Comparison of ENCODE assay signal across 11 mouse cellular contexts in genomic region chr19:53184911-53185310, GRCm38 (mm10). TPM values are rescaled to one million over a fixed set of nuclear protein-coding genes. Genes with fewer than 3 reads are reported as not detected.
DNase-seq lines count a peak whose midpoint lies in the region; ATAC-seq and TF ChIP-seq lines count a peak whose summit lies in the region.
"Had no signal": no experiment of that assay in that cellular context is flagged by ENCODE, and none has a peak within 500 bp of the region (broad histone marks: within the 10 kb centered on the region; RNA-seq: fewer than 3 reads in every experiment).

No protein-coding gene starts in this region.

- H3K9me3 ChIP-seq in heart, embryonic 11.5 days (replicated peaks; ENCODE audit: control insufficient read depth, low read length) = no peaks in the 10 kb centered on the region
- no peaks in the 10 kb centered on the region for H3K9me3 ChIP-seq in liver, embryonic 13.5 days (replicated peaks)
- H3K9me3 ChIP-seq: midbrain, embryonic 15.5 days had no signal

- TF ChIP-seq POLR2A in thymus, adult 2 months (IDR thresholded peaks at IDR 0.05; ENCODE audit: control insufficient read depth, extremely low read depth, insufficient read depth, low read length, poor library complexity) = no peak

- no peak overlapping the region for H3K9ac ChIP-seq in heart, embryonic 11.5 days (ENCODE audit: low read depth, low read length)
- H3K9ac ChIP-seq in liver, embryonic 13.5 days = peak overlapping the region; percentile 30; the same call in 1 of the 2 replicates
- H3K9ac ChIP-seq: midbrain, embryonic 15.5 days had no signal

- no peak overlapping the region for H3K4me2 ChIP-seq in heart, embryonic 11.5 days
- peak overlapping the region; percentile 41 for H3K4me2 ChIP-seq in liver, embryonic 13.5 days
- H3K4me2 ChIP-seq: midbrain, embryonic 15.5 days had no signal

- no peak overlapping the region for H3K4me3 ChIP-seq in heart, embryonic 11.5 days (ENCODE audit: low read depth, low read length)
- no peak overlapping the region for H3K4me3 ChIP-seq in thymus, adult 2 months (ENCODE audit: control insufficient read depth, insufficient read depth, low read length)
- no peak overlapping the region for H3K4me3 ChIP-seq in liver, embryonic 13.5 days (replicated peaks)
- H3K4me3 ChIP-seq: midbrain, embryonic 15.5 days had no signal

- H3K27me3 ChIP-seq in heart, embryonic 11.5 days (ENCODE audit: control insufficient read depth, insufficient read depth, low read length) = no peaks in the 10 kb centered on the region
- H3K27me3 ChIP-seq in thymus, adult 2 months (ENCODE audit: control insufficient read depth, insufficient read depth, low read length) = no peaks in the 10 kb centered on the region
- peaks cover 16% of the 10 kb centered on the region; the same call in 1 of the 2 replicates for H3K27me3 ChIP-seq in liver, embryonic 13.5 days
- H3K27me3 ChIP-seq: midbrain, embryonic 15.5 days had no signal

- DNase-seq in heart, adult 8-10 months (ENCODE audit: low spot score) = no peak
- DNase-seq in thymus, adult 2 months = no peak
- DNase-seq in thymus, postnatal 14 days = no peak
- DNase-seq in liver, embryonic 13.5 days = peak; percentile 49
- DNase-seq in retina, embryonic 14.5 days (ENCODE audit: low spot score) = no peak
- no peak for DNase-seq in left cerebral cortex, adult 8-10 months (ENCODE audit: low spot score in 2 of 2)
- no peak for DNase-seq in kidney, postnatal 36 days
- DNase-seq: cerebellum, postnatal 25 days; kidney, adult 11 months had no signal

- ATAC-seq in heart, embryonic 11.5 days (replicated peaks; ENCODE audit: insufficient number of reproducible peaks, low FRiP score, low TSS enrichment) = no peak; the same call in 1 of the 2 replicates
- peak; percentile 69 for ATAC-seq in liver, embryonic 13.5 days (ENCODE audit: low read depth)
- ATAC-seq: midbrain, embryonic 15.5 days had no signal

- no peaks in the 10 kb centered on the region for H3K36me3 ChIP-seq in heart, embryonic 11.5 days (ENCODE audit: control insufficient read depth, insufficient read depth, low read length)
- no peaks in the 10 kb centered on the region for H3K36me3 ChIP-seq in thymus, adult 2 months (ENCODE audit: control insufficient read depth, insufficient read depth, low read length)
- H3K36me3 ChIP-seq in liver, embryonic 13.5 days = no peaks in the 10 kb centered on the region; the same call in 1 of the 2 replicates
- H3K36me3 ChIP-seq: midbrain, embryonic 15.5 days had no signal

- WGBS in heart, embryonic 11.5 days (ENCODE audit: insufficient replicate concordance) = 34% methylated on average over 5 of the region's 5 CpGs
- WGBS in thymus, adult 2 months = 57% methylated on average over 5 of the region's 5 CpGs
- WGBS in liver, embryonic 13.5 days (ENCODE audit: insufficient replicate concordance) = 17% methylated on average over 5 of the region's 5 CpGs

- TF ChIP-seq CTCF in thymus, adult 2 months (IDR thresholded peaks at IDR 0.05; ENCODE audit: borderline replicate concordance, control insufficient read depth, extremely low read depth, insufficient read depth, low read length, poor library complexity) = no peak

- H3K4me1 ChIP-seq in heart, embryonic 11.5 days (ENCODE audit: control insufficient read depth, insufficient read depth, low read length) = peaks cover 80% of the 10 kb centered on the region
- H3K4me1 ChIP-seq in thymus, adult 2 months (replicated peaks; ENCODE audit: control insufficient read depth, insufficient read depth, low read length) = peaks cover 35% of the 10 kb centered on the region
- H3K4me1 ChIP-seq in liver, embryonic 13.5 days (replicated peaks) = peaks cover 92% of the 10 kb centered on the region

- H3K27ac ChIP-seq in heart, embryonic 11.5 days (ENCODE audit: low read depth, low read length) = 0 out of 2 replicates have a peak overlapping the region, but pooled peaks have one; percentile 5
- peak overlapping the region; percentile 87 for H3K27ac ChIP-seq in thymus, adult 2 months (ENCODE audit: control insufficient read depth, insufficient read depth, low read length)
- H3K27ac ChIP-seq in liver, embryonic 13.5 days = peak overlapping the region; percentile 90
- H3K27ac ChIP-seq: midbrain, embryonic 15.5 days had no signal

RNA-seq across cellular contexts. Expression of gene Add3, which starts 44.7 kb away (rescaled TPM):
- 133 and 152 TPM in 2 replicates for polyA plus RNA-seq in heart, embryonic 11.5 days (2014; fragmentation: Nextera tagmentation; extraction: Ambion mirVana)
- total RNA-seq in heart, adult 8-10 months (2022) = 10 to 100 TPM; 35.7 to 51.4 (median 39.9) TPM
- 23.1 and 24.0 TPM in 2 replicates for polyA plus RNA-seq in thymus, adult 2 months (2012; rRNA removed)
- polyA plus RNA-seq in liver, embryonic 13.5 days (2015; fragmentation: Nextera tagmentation; extraction: Ambion mirVana) = 29.5 and 34.7 TPM in 2 replicates
- 100 to 1,000 TPM; 101 to 107 (median 105) TPM for total RNA-seq in left cerebral cortex, adult 8-10 months (2022)

Comparison
In these comparisons a context has a peak if more than half of its experiments do, and no peak if none do; other contexts are left out.
1. H3K27ac ChIP-seq: peak in every context shown above with its lines; median percentile 90 in liver, embryonic 13.5 days; 87 in thymus, adult 2 months; 5 in heart, embryonic 11.5 days.